In genomic region chr10:105578291-105578845, GRCm38 (mm10) we compare ENCODE assay signal across 10 mouse cellular contexts. TPM values are rescaled to one million over a fixed set of nuclear protein-coding genes. Genes with fewer than 3 reads are reported as not detected.
A peak's percentile ranks its signal among the peaks of the same experiment; 100 is the strongest.
DNase-seq lines count a peak whose midpoint lies in the region; ATAC-seq lines count a peak whose summit lies in the region.
"Had no signal": no experiment of that assay in that cellular context is flagged by ENCODE, and none has a peak within 500 bp of the region (broad histone marks: within the 10 kb centered on the region; RNA-seq: fewer than 3 reads in every experiment).

No protein-coding gene starts in this region.

- H3K4me3 ChIP-seq in midbrain, embryonic 16.5 days (ENCODE audit: low read depth, low read length): no peak overlapping the region

- peaks cover 11% of the 10 kb centered on the region for H3K4me1 ChIP-seq in midbrain, embryonic 16.5 days (ENCODE audit: control insufficient read depth, insufficient read depth, low read length)

- WGBS in midbrain, embryonic 16.5 days: 50% methylated on average over 8 of the region's 8 CpGs

- H3K9me3 ChIP-seq in midbrain, embryonic 16.5 days (replicated peaks; ENCODE audit: control insufficient read depth, low read length, poor library complexity, severe bottlenecking): no peaks in the 10 kb centered on the region

- no peak for ATAC-seq in midbrain, embryonic 16.5 days
- ATAC-seq: activated CD4-positive, CD25-positive, alpha-beta regulatory T cell, adult 4 months had no signal

- H3K4me2 ChIP-seq in midbrain, embryonic 16.5 days (ENCODE audit: low read length): peak overlapping the region; percentile 21; the same call in 1 of the 2 replicates

- no peaks in the 10 kb centered on the region for H3K36me3 ChIP-seq in midbrain, embryonic 16.5 days (ENCODE audit: control insufficient read depth, insufficient read depth, low read length)

- no peaks in the 10 kb centered on the region for H3K27me3 ChIP-seq in midbrain, embryonic 16.5 days (ENCODE audit: control insufficient read depth, insufficient read depth, low read depth, low read length)

- no peak overlapping the region for H3K27ac ChIP-seq in midbrain, embryonic 16.5 days (ENCODE audit: low read length)
- H3K27ac ChIP-seq: liver, embryonic 14.5 days had no signal

- peak; percentile 5 for DNase-seq in layer of hippocampus, adult 9-11 months
- no peak for DNase-seq in layer of hippocampus, postnatal 25 days (ENCODE audit: extremely low spot score in 1 of 2, low spot score in 1 of 2)
- peak; percentile 58 for DNase-seq in cerebellum, adult 11 months
- DNase-seq in cerebellum, adult 8-10 months: peak; percentile 57
- DNase-seq in lung, postnatal 14 days: no peak
- no peak for DNase-seq in heart, adult 11 months
- DNase-seq: gastrocnemius, postnatal 25 days had no signal

- no peak overlapping the region for H3K9ac ChIP-seq in midbrain, embryonic 16.5 days (ENCODE audit: low read depth, low read length)
- H3K9ac ChIP-seq: liver, embryonic 14.5 days had no signal

RNA-seq across cellular contexts. Expression of gene Tmtc2, which starts 4.1 kb away (rescaled TPM):
- total RNA-seq in layer of hippocampus, postnatal 25 days (2021): 10 to 100 TPM; 10.5 to 11.9 TPM
- 6.4 and 8.2 TPM in 2 replicates for polyA plus RNA-seq in midbrain, embryonic 16.5 days (2015; fragmentation: Nextera tagmentation; extraction: Ambion mirVana)
- polyA plus RNA-seq: activated CD4-positive, CD25-positive, alpha-beta regulatory T cell, adult 4 months had no signal

Comparison
In these comparisons a context has a peak if more than half of its experiments do, and no peak if none do; other contexts are left out.
1. DNase-seq: peak in layer of hippocampus, adult 9-11 months (single experiment), cerebellum, adult 11 months (single experiment) and cerebellum, adult 8-10 months (single experiment); none in layer of hippocampus, postnatal 25 days (0 of 2), lung, postnatal 14 days (single experiment) and heart, adult 11 months (single experiment).